Comparison of ENCODE assay signal across 23 mouse cellular contexts in genomic region chr19:37333357-37333756, GRCm38 (mm10). TPM values are rescaled to one million over a fixed set of nuclear protein-coding genes. Genes with fewer than 3 reads are reported as not detected.
A peak's percentile ranks its signal among the peaks of the same experiment; 100 is the strongest.
DNase-seq lines count a peak whose midpoint lies in the region; ATAC-seq lines count a peak whose summit lies in the region.
"Had no signal": no experiment of that assay in that cellular context is flagged by ENCODE, and none has a peak within 500 bp of the region (broad histone marks: within the 10 kb centered on the region; RNA-seq: fewer than 3 reads in every experiment).

No protein-coding gene starts in this region.

- no peak overlapping the region for H3K9ac ChIP-seq in forebrain, embryonic 15.5 days (replicated peaks)
- H3K9ac ChIP-seq: hindbrain, embryonic 13.5 days; lung, embryonic 14.5 days; stomach, embryonic 15.5 days had no signal

- H3K9me3 ChIP-seq in limb, embryonic 10.5 days (replicated peaks): no peaks in the 10 kb centered on the region
- no peaks in the 10 kb centered on the region for H3K9me3 ChIP-seq in forebrain, embryonic 15.5 days
- H3K9me3 ChIP-seq: hindbrain, embryonic 13.5 days; stomach, embryonic 15.5 days had no signal

- no peak overlapping the region for H3K4me2 ChIP-seq in forebrain, embryonic 15.5 days (replicated peaks)
- H3K4me2 ChIP-seq: hindbrain, embryonic 13.5 days; lung, embryonic 14.5 days; stomach, embryonic 15.5 days had no signal

- no peak overlapping the region for H3K27ac ChIP-seq in limb, embryonic 10.5 days
- no peak overlapping the region for H3K27ac ChIP-seq in forebrain, embryonic 15.5 days (replicated peaks)
- H3K27ac ChIP-seq: heart, adult 2 months; hindbrain, embryonic 13.5 days; stomach, embryonic 15.5 days had no signal

- peak; percentile 72 for ATAC-seq in activated CD4-positive, CD25-positive, alpha-beta regulatory T cell, adult 4 months
- ATAC-seq in megakaryocyte, adult 5-6 weeks (ENCODE audit: poor library complexity, severe bottlenecking): peak; percentile 47
- ATAC-seq in forebrain, embryonic 15.5 days (replicated peaks): no peak
- ATAC-seq: forebrain, embryonic 16.5 days; midbrain, embryonic 16.5 days had no signal

- no peak overlapping the region for H3K4me3 ChIP-seq in limb, embryonic 10.5 days
- no peak overlapping the region for H3K4me3 ChIP-seq in forebrain, embryonic 15.5 days
- H3K4me3 ChIP-seq: heart, adult 2 months; hindbrain, embryonic 13.5 days; myocyte; stomach, embryonic 15.5 days had no signal

- H3K4me1 ChIP-seq in limb, embryonic 10.5 days: no peaks in the 10 kb centered on the region
- no peaks in the 10 kb centered on the region for H3K4me1 ChIP-seq in forebrain, embryonic 15.5 days
- H3K4me1 ChIP-seq: hindbrain, embryonic 13.5 days; stomach, embryonic 15.5 days had no signal

- no peaks in the 10 kb centered on the region for H3K27me3 ChIP-seq in limb, embryonic 10.5 days (ENCODE audit: low read depth, poor library complexity, severe bottlenecking)
- no peaks in the 10 kb centered on the region for H3K27me3 ChIP-seq in forebrain, embryonic 15.5 days
- H3K27me3 ChIP-seq: hindbrain, embryonic 13.5 days; stomach, embryonic 15.5 days had no signal

- 97% methylated on average over 5 of the region's 5 CpGs for whole genome bisulfite sequencing in limb, embryonic 10.5 days
- WGBS in forebrain, embryonic 15.5 days: 96% methylated on average over 5 of the region's 5 CpGs

- peaks cover 10% of the 10 kb centered on the region for H3K36me3 ChIP-seq in limb, embryonic 10.5 days
- 0 out of 2 replicates have a peak, but pooled peaks cover 5% of the 10 kb centered on the region for H3K36me3 ChIP-seq in forebrain, embryonic 15.5 days

- DNase-seq in CD4-positive helper T cell, adult 2 months (ENCODE audit: low read depth, low spot score): peak; percentile 71
- peak; percentile 80 for DNase-seq in induced T-regulatory cell, adult 2 months (ENCODE audit: low read depth)
- no peak for DNase-seq in limb, embryonic 10.5 days (ENCODE audit: low spot score)
- no peak for DNase-seq in gastrocnemius, adult 8-10 months (ENCODE audit: low spot score in 2 of 2)
- no peak for DNase-seq in heart, adult 8-10 months (ENCODE audit: low spot score)
- DNase-seq: adrenal gland, postnatal 36 days; B cell, adult 2 months; cerebellum, adult 2 months; cerebellum, postnatal 36 days; gastrocnemius, postnatal 36 days; heart, adult 2 months; kidney, adult 11 months; kidney, postnatal 4 days; lung, embryonic 14.5 days; thymus, postnatal 36 days had no signal

RNA-seq across cellular contexts. Expression of gene Ide, which starts 4.3 kb away (rescaled TPM):
- 10 to 100 TPM; 62.6 to 67.5 TPM for polyA plus RNA-seq in activated CD4-positive, CD25-positive, alpha-beta regulatory T cell, adult 4 months (2017; shearing (Covaris generic))
- total RNA-seq in megakaryocyte, adult 5-6 weeks (2015): 41.2 and 47.1 TPM in 2 replicates
- total RNA-seq in megakaryocyte, adult 5-6 weeks (2017): 32.2 and 45.0 TPM in 2 replicates
- 37.1 and 45.2 TPM in 2 replicates for polyA plus RNA-seq in limb, embryonic 10.5 days (2016; fragmentation: Nextera tagmentation; extraction: Ambion mirVana)
- 27.2 and 30.1 TPM in 2 replicates for polyA plus RNA-seq in forebrain, embryonic 15.5 days (2015; fragmentation: Nextera tagmentation; extraction: Ambion mirVana)
- 100 to 1,000 TPM; 104 to 119 (median 107) TPM for total RNA-seq in gastrocnemius, adult 8-10 months (2022)
- total RNA-seq in heart, adult 8-10 months (2022): 100 to 1,000 TPM in 1 of 4 experiments, 10 to 100 TPM in 3; 54.5 to 105 (median 65.6) TPM

RNA-seq across cellular contexts. Expression of gene Kif11, which starts 42.8 kb away (rescaled TPM):
- 10 to 100 TPM; 16.6 to 21.3 TPM for polyA plus RNA-seq in activated CD4-positive, CD25-positive, alpha-beta regulatory T cell, adult 4 months (2017; shearing (Covaris generic))
- 128 and 136 TPM in 2 replicates for total RNA-seq in megakaryocyte, adult 5-6 weeks (2015)
- 223 and 233 TPM in 2 replicates for total RNA-seq in megakaryocyte, adult 5-6 weeks (2017)
- 73.1 and 88.0 TPM in 2 replicates for polyA plus RNA-seq in limb, embryonic 10.5 days (2016; fragmentation: Nextera tagmentation; extraction: Ambion mirVana)
- polyA plus RNA-seq in forebrain, embryonic 15.5 days (2015; fragmentation: Nextera tagmentation; extraction: Ambion mirVana): 36.3 and 38.9 TPM in 2 replicates
- total RNA-seq in gastrocnemius, adult 8-10 months (2022): under 1 TPM; 0.12 to 0.22 (median 0.15) TPM
- under 1 TPM; 0.19 to 0.80 (median 0.44) TPM for total RNA-seq in heart, adult 8-10 months (2022)

Comparison
In these comparisons a context has a peak if more than half of its experiments do, and no peak if none do; other contexts are left out.
1. DNase-seq: peak in CD4-positive helper T cell, adult 2 months (single experiment) and induced T-regulatory cell, adult 2 months (single experiment); none in limb, embryonic 10.5 days (single experiment), gastrocnemius, adult 8-10 months (0 of 2) and heart, adult 8-10 months (single experiment).
2. RNA of gene Kif11, which starts 42.8 kb away (total RNA-seq): 128 to 233 TPM in megakaryocyte, adult 5-6 weeks; 0.19 to 0.80 TPM in heart, adult 8-10 months and 0.12 to 0.22 TPM in gastrocnemius, adult 8-10 months; every median in the first group is over 10 times any median in the second.